Mouse (Mus musculus) activated CD4-positive, CD25-positive, alpha-beta regulatory T cell, adult 4 months (primary cell): ENCODE results near the gene Cacnb4. TPM values are rescaled to one million over a fixed set of nuclear protein-coding genes. Genes with fewer than 3 reads are reported as not detected.

Experiments
- ATAC-seq: one replicate; pipeline ENCODE4 v1.8.0; 2017
- polyA plus RNA-seq, 2 experiments: library from polyadenylated mRNA; unstranded; fragments of 100-300 nt; shearing (Covaris generic); gene quantifications; one replicate each; pipeline ENCODE4 v1.2.1; 2017

Cacnb4 gene
- polyA plus RNA-seq, 2 experiments from 2014 or later, result 0.20 to 0.30 TPM

- no peak for ATAC-seq
Measured at GRCm38 (mm10) chr2:52470044-52470560, 206.5 kb downstream of the Cacnb4 start.

GRCm38 (mm10) chr2:52467629-52468028 is 209.0 kb downstream of the Cacnb4 start:
- no peak for ATAC-seq

GRCm38 (mm10) chr2:52461206-52461967 is 215.2 kb downstream of the Cacnb4 start:
- ATAC-seq, result no peak

GRCm38 (mm10) chr2:52455606-52456479 is 220.8 kb downstream of the Cacnb4 start:
- ATAC-seq, result no peak

GRCm38 (mm10) chr2:52449818-52450217 is 226.8 kb downstream of the Cacnb4 start:
- ATAC-seq, result no peak

GRCm38 (mm10) chr2:52448916-52449315 is 227.7 kb downstream of the Cacnb4 start:
- ATAC-seq, result no peak

- ATAC-seq, result no peak
Measured at GRCm38 (mm10) chr2:52446648-52447047, 230.0 kb downstream of the Cacnb4 start.

- ATAC-seq, result no peak
Measured at GRCm38 (mm10) chr2:52442125-52442524, 234.5 kb downstream of the Cacnb4 start.

GRCm38 (mm10) chr2:52440420-52441015 is 236.1 kb downstream of the Cacnb4 start:
- ATAC-seq, result no peak

- no peak for ATAC-seq
Measured at GRCm38 (mm10) chr2:52438437-52438836, 238.2 kb downstream of the Cacnb4 start.

- ATAC-seq, result no peak
Measured at GRCm38 (mm10) chr2:52438013-52438412, 238.6 kb downstream of the Cacnb4 start.

- no peak for ATAC-seq
Measured at GRCm38 (mm10) chr2:52435919-52436632, 240.6 kb downstream of the Cacnb4 start.

- no peak for ATAC-seq
Measured at GRCm38 (mm10) chr2:52433365-52433764, 243.3 kb downstream of the Cacnb4 start.

- no peak for ATAC-seq
Measured at GRCm38 (mm10) chr2:52427383-52427782, 249.2 kb downstream of the Cacnb4 start.

GRCm38 (mm10) chr2:52426041-52426440 is 250.6 kb downstream of the Cacnb4 start:
- no peak for ATAC-seq

- no peak for ATAC-seq
Measured at GRCm38 (mm10) chr2:52425523-52425795, 251.2 kb downstream of the Cacnb4 start.

GRCm38 (mm10) chr2:52424747-52425522 is 251.7 kb downstream of the Cacnb4 start, which contains the start of gene Arl5a:
TSS of gene Arl5a (minus strand) at chr2:52424901.
- peak; percentile 77 for ATAC-seq

- ATAC-seq, result peak; percentile 41
Measured at GRCm38 (mm10) chr2:52424248-52424728, 252.3 kb downstream of the Cacnb4 start.

GRCm38 (mm10) chr2:52423611-52424247 is 252.9 kb downstream of the Cacnb4 start:
- ATAC-seq, result no peak

- ATAC-seq, result no peak
Measured at GRCm38 (mm10) chr2:52422871-52423610, 253.6 kb downstream of the Cacnb4 start.
